Mouse (Mus musculus) left cerebral cortex, postnatal 36 days (tissue): ENCODE measurements around the gene Kif1c. TPM values are rescaled to one million over a fixed set of nuclear protein-coding genes. Genes with fewer than 3 reads are reported as not detected.

ENCODE experiments used
- DNase-seq, 2 experiments: peaks; one replicate each; pipeline ENCODE4 v3.0.0; 2021 to 2022; ENCODE audit warnings: low spot score in 2 of 2, mixed read lengths in 1 of 2
- intact Hi-C: fragments of 180-260 bp; cut with DNase I; formaldehyde crosslinking; loops from one replicate; pipeline ENCODE4 v1.15.1; 2025
- total RNA-seq, 2 experiments: library from RNA; stranded (reverse); gene quantifications; 2 replicates each; pipeline ENCODE4 v1.2.3; 2021

Kif1c gene
- total RNA-seq, 2 experiments from 2014 or later: 58.9 to 59.3 TPM

DNA sequence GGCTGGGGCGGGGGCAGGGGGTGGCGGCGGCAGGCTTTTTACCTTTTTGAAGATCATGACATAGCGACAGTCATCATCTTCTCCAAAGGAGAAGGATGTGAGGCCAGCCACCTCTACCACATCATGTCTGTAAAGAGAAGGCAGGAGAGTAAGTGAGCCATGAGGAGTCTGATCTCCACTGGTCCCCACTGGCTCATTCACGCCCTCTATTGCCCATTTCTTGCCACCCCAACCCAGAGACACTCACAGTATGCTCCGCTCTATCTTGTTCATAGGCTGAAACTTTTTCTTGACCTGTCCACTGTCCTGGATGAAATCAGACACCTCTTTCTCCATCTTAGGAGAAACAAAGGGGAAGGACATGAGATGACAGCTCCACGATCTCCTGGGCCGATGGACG, 35.6 kb upstream of the Kif1c start:
- no peak for DNase-seq
- intact Hi-C loops: no loop called here

DNA sequence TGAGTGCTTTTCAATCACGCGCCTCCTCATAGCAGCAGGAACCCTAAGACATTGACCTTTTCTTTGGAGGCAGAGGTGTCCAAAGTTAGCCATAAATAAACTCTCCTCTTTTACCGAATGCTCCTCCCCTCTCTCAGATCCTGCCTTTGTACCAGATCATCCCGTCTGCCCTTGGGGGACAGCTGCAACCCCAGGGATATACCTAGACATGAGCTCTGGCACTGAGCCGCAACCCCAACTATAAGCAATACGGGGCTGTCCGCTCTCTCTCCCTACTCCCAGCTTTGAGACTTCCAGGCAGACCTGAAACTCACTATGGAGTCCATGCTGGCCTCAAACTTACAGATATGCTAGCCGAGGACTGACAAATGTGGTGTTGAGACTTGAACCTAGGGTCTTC, 33.7 kb upstream of the Kif1c start:
- intact Hi-C loops: no loop called here
- no peak for DNase-seq

DNA sequence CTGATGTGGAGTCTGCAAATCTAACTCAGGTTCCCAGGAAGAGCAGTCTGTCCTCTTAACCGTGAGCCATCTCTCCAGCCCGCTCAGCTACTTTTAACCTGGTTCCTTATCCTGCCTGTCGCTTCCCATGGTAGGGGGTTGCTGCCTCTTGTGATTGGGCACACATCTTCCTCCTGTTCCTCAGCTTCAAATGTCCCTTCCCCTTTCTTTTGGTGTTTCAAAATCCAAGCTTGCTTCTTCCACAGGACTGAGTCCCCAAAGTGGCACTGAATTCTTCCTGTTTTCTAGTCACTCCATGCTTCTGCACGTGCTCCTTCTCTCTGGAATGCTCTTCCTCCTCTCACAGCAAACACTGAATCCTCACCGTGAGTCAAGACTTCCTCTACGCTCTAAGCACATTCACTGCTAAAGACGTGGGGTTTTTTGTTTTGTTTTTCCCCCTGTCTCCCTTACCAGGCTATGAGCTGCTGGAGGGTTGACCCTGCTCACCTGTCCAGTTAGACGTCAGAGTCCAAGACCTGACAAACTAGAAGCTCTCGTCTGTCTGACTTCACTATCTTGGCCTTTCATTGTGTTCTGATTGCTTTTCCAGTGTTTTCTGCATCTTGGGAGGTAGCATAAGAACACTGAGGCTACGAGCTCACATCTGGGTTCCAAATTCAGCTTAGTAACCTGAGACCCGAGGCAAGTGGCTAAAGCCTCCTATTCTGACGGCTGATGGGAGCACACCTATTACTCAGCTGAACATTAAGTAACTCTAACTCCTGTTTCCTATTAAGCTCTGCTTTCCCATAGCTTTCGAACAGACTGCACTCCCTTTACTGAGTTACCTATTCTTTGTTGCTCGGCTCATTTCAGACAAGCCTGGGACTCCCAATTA, 32.8 kb upstream of the Kif1c start:
- no peak for DNase-seq
- intact Hi-C loops: loop anchor here (2.0 kb wide), 1 partner anchor 13 kb away; the partner anchor contains the start of gene Pfn1

DNA sequence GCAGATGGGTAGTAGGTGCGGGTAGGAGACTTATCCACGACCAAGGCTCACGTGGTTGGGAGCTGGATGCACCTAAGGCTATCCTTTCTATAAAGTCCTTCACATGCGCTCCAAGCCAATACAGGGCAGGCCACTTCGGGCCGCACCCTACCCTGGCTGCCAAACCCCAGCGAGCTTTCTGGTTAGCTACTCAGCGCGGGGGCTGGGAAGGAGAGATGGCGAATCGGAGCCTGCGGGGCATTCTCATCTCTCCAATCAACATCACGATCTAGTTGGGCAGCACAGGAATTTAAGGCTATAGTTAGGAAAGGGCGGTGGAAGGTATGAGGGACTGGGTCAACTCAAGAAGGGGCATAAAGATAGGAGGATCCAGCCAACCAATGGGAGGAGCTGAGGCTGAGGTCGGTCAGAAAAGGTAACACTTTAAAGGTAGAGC, 32.0 kb upstream of the Kif1c start:
- peak in 1 of 2 experiments; percentile 85 for DNase-seq
- intact Hi-C loops: loop anchor here (2.0 kb wide), 1 partner anchor 14 kb away; the partner anchor contains the start of gene Pfn1

DNA sequence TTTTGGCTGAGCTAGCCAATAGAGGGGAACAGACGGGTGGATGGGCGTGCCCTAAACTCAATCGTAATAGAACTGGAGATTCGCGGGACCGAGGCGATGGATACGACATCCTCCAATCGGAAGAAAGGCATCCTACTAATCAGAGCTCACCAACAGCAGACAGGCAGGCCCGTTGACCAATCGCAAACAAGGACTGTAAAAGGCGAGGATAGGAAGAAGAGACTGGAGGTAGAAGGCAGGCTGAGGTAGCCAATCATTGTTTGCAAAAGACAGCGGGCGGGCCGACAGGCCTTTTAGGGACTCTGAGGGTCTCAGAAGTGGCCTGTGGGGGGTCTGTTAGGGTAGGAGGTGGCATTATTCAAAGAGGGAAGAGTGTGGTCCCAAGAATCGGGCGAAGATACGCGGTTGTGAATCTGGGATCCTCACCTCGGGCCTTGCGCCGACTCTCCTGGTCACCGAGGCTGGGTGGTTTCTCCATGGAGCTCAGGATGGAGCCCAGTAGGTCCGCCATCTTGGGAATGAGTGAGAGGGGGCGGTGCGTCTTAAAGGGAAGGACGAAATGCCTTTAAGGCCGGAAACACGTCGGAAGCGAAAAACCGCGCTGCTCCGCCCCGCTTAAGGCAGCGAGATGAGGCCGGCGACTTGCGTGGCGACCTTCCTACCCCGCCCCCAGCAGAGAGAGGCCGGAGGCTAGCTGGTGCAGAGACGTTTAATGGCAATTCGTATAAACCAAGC, 31.4 kb upstream of the Kif1c start, which contains the start of gene Spag7:
Spag7 (minus strand) TSS at position 646 of the 735 bp plus-strand sequence.
- DNase-seq: peak; percentile 96 to 98
- intact Hi-C loops: loop anchor here (1.0 to 2.0 kb wide), 2 partner anchors 14 to 18 kb away; partner anchors contain the start of gene Pfn1

DNA sequence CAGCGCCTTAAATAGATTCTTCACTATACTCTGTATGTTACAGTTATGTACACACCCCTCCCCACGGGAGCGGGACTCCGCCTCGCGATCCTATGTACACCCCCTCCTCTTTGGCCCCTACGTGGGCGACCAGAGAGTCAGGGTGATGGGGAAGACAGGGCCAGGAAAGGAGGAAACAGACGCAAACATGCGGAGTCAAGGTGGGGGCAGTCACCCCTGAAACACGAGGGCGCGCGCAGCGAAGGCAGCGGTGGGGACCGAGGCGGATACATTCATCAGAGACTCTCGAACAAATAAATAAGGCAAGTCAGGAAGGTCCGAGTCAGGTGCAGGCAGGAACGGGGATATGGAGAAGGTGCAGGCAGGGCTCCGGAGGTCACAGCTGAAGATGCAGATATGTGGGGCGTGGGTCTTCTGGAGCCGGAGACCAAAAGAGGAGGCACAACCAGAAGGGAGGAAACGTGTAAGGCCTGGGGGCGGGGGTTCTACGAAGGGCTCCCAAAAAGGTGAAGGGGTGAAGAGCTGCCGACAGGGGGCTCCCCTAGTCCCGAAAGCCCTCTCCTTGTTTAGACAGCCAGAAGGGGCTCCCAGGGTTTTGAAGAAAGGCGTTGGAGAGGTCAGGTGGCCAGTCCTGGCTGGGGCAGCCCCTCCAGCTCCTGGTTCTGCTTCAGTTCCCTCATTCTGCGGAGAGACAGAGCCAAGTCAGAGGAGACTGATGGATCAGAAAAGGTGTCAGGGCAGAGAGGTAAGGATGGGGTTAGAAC, 30.6 kb upstream of the Kif1c start:
- intact Hi-C loops: loop anchor here (1.0 to 2.0 kb wide), 2 partner anchors 15 to 18 kb away; partner anchors contain the start of gene Pfn1
- peak; percentile 57 to 61 for DNase-seq

DNA sequence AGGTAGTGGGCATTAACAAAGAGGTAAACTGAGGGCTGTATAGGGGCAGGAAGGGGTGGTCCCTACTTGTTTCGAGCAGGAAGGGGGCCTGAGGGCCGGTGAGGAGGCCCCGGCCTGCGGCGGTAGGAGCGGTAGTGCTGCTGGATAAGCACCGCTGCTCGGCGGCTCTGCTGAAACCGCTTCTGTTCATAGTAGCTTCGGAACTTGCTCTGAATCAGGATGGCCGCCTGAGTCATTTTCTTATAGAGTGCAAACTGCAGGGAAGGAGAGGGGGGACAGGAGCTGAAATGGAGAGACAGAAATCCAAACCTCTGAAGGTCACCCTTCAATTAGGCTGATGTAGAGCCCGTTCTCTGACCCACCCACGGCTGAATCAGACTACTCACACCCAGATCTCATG, 29.9 kb upstream of the Kif1c start:
- intact Hi-C loops: no loop called here
- DNase-seq: no peak

DNA sequence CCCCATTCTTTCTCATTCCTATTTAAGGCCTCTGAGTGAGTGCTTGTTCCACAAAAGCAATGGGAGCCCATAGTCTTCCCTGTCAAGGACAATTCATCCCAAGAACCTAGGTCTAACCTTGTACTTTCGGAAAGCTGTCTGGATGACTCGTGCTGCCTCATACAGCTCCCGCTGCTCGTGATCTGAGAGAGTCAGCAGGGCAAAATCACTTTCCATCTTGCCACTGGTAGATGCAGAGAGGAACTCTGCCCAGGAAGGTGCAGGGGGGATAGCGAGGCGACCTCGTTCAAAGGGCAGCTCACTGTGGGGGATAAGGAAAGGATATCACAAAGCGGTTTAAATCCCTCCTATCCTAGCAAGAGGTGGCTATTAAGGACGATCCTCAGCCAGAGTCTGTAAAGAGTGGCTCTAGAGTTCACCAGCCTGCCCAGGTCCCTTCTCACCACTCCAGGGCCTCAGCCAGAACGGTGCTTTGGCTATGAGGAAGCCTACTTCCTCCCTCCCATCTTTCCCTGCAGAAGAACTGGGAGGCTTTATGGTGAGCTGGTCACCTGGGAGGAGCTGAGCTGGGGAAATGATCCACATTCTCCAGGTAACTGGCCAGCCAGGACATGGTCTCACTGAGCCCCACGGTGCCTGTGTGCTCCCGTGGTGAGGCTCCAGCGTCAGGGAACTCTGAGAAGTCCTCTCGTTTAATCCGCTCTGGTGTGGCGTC, 28.9 kb upstream of the Kif1c start:
- intact Hi-C loops: no loop called here
- no peak for DNase-seq

DNA sequence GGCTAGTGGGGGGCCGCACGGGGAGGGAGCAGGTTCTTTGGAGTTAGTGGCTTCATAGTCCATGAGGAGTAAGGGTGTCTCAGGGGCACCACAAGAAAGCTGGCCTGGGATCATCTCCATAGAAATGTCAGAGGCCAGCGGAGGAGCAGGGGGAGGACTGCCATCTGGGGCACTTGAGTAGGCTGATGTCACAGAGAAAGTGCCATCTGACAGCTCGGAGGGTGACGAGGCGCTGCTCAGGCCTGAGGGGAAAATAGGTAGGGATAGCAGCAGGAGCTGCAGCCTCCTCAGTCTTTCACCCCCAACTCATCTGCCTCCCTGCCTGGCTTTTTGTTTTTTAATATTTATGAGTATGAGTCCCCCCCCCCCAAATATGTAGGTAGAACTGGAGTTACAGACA, 26.3 kb upstream of the Kif1c start:
- intact Hi-C loops: no loop called here
- no peak for DNase-seq

DNA sequence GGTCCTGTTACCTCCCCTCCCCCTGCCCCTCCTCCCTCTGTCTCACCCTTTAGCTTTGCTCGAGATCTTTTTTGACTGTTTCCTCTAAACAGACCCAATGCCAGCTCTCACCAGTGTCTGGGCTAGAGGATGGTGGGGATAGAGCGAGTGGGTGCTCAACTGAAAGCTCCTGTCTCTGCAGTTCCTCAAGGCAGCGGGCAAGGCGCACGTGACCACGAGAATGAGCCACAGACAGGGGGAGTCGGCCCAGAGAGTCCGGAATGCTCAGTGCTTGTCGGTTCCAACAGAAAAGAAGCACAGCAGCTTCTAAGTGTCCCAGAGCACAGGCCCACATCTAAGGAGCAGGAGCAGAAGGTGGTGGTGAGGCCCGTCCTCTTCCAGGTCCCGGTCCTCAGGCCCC, 25.8 kb upstream of the Kif1c start:
- intact Hi-C loops: no loop called here
- DNase-seq: no peak

DNA sequence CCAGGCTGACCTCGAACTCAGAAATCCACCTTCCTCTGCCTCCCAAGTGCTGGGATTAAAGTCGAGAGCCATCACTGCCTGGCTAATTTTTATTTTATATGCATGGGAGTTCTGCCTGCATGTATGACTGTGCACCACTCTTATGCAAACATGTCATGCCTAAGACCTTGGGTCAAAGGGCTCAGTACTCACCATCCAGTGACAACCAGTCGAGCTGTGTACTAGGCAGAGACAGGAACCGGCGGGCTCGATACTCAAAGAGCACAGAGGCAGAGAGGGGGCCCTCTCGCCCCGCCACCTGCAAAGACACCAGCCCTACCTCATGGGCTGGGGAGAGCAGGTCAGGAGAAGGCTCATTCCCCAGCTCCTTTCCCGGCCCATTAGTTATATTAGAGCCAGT, 22.3 kb upstream of the Kif1c start:
- DNase-seq: no peak
- intact Hi-C loops: no loop called here

DNA sequence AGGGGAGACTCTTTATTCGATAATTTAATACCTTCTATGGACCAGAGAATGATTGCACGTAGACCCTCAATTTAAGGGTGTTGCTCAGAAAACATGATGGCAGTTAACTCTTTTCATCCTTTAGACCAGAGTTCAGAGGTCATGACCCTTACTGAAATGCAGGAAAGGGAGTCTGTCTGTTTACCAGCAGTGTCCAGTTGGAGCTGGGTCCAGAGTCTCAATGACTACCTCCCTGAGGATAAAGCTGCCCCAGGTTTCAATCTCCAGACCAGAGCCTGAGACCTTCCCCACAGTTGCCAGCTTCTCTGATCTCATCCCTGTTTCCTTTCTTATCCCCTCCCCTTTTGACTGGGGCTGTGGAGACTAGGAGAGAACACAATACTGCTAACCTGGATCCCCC, 21.8 kb upstream of the Kif1c start:
- DNase-seq: no peak
- intact Hi-C loops: no loop called here

DNA sequence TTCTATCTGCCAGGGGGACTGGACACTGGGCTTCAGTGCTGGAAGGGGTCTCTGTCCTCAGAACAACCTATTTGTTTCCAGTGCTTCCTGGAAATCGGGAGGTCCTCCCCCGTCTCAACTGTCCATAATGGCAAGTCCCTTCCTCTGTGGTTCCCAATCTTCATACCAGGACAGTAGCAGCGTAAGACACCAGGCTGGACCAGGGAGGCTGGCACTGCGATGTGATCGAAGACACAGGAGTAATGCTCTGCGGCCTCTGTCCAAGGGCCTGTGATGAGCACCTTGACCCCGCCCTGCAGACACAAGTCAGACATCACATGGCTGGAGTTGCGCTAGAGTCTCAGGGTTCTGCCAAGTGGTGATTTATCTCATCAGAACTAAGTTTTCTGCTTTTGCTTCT, 21.0 kb upstream of the Kif1c start:
- intact Hi-C loops: no loop called here

DNA sequence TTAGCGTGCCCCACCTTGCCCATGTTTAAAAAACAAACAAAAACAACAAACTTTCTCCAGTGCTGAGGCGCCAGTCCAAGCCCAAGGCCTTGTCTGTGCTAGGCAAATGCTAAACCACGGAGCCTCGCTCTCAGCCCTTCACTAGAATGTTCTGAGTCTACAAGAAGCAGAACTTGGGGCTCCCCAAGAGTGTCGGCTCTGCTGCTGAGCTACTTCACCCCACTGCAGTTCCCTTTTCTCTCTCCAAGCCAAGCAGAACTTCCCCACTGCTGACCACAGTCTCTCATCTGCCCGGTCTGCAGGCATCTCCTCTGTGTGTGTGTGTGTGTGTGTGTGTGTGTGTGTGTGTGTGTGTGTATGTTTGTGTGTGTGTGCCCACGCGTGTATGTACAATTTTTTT, 20.5 kb upstream of the Kif1c start:
- intact Hi-C loops: no loop called here
- no peak for DNase-seq

More for the DNA sequence above, 21.0 kb upstream of the Kif1c start:
- no peak for DNase-seq

DNA sequence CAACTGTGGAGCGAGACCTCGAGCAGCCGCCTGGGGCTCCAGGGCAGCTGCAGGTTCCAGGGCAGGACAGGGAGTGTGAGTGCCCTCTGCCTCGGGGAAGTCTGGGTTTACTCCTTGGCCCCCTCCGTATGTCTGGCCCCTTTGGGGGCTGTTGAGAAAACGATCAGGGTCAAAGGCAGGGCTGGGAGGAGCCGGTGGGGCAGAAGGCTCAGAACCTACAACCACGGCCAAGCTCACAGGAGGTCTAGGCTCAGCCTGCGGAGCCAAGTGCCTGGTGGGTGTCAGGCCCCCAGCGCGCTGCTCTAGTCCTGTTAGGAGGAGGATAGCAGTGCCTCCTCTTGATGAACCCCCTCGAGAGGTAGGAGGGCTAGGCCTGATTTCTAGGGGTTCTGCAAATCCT, 19.2 kb upstream of the Kif1c start:
- intact Hi-C loops: no loop called here
- DNase-seq: no peak

DNA sequence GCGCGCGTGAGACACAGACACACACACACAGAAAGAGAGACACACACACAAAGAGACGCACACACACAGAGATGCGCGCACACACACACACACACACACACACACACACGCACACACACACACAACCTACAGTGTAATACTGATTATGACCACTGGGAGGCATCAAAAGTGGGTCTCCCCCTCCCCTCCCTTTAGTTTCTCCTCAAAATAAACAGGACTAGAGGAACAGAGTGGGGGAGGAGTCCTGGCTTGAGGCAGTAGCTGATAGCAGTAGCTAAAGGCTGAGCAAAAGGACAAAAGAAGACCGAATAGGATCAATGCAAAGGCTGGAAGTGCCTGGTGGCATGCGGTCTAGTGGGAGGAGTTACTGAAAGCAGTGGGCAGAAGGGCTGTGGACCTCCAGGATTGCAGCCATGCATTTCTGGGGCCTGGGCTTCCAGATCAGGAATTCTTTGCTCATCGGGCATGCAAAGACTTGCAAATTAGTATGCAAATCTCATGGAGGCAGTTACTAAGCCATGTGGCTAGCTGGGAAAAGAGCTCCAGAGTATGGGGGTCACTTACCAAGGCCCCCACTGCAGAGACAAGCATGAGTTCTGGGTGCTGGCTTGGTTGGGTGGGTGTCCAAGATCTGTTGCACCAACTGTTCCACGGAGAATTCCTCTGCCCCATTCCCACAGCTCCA, 18.3 kb upstream of the Kif1c start:
- no peak for DNase-seq
- intact Hi-C loops: no loop called here

DNA sequence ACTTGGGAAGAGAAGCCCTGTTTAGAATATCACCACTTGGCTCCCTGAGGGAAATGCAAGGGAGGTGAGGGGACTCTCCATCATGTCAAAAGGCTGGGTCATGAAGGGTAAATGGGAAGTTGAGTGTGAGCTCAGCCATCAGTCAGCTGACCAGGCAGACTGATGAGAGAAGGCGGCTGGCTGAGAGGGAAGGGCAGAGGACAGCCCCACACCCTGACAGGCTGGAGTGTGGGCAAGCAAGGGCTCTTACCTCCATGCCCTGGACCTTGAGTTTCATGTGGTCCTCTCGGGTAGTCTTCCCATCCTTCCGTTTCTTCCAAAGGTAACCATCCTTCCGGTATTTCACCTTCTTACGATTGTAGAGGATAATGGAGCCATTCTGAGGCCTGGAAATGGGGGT, 16.7 kb upstream of the Kif1c start:
- no peak for DNase-seq
- intact Hi-C loops: no loop called here

DNA sequence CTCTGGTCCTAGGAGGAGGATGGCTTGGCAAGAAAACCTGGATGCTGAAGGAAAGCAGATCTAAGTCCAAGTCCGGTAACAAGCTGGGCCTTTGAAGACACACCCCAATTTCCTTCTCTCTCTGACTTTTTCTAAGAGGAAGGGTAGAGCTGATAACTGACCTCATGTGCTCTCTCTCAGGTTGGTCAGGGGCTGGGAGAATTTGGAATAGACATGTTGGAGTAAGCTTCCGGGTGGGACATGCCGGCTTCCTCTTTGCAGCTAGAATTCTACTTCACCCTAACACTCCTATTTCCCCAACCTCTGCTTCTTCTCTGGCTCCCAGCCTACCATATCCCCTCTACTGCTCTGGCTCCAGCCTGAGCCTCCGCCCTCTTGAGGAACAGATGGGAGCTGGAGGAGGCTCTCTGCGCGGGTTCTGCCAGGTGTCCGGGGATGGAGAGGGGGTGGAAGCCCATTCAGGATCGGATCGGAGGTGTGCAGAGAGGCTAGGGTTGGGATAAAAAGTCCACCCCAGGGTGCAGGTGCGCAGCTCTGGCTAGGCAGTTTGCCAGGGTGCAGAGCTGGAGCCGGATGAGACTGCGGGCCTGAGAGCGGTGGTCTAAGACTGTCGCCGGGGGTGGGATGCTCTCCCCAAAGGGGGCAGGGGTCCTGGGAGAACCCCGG, 13.3 kb upstream of the Kif1c start:
- DNase-seq: peak; percentile 64 to 80
- intact Hi-C loops: loop anchor here (1.0 to 5.0 kb wide), 3 partner anchors 14 to 70 kb away; partner anchors contain the start of genes Inca1, Kif1c and Spag7
